Mouse (Mus musculus) C2C12 (cell line): Measurements from ENCODE around the gene Ccdc153.

Source experiments
- CEBPB ChIP-seq: IDR thresholded peaks from one replicate; pipeline ENCODE4 v1.6.1; 2011; ENCODE audit warnings: low read depth, mild to moderate bottlenecking, control low read depth, moderate library complexity
- CTCF ChIP-seq: IDR thresholded peaks from one replicate; pipeline ENCODE4 v1.5.1; 2011; ENCODE audit not compliant: control insufficient read depth, insufficient read depth, insufficient read length
- MAX ChIP-seq: IDR thresholded peaks from one replicate; pipeline ENCODE4 v1.6.1; 2011; ENCODE audit warnings: mild to moderate bottlenecking, control low read depth
- MYOD1 ChIP-seq: IDR thresholded peaks from one replicate; pipeline ENCODE4 v1.6.1; 2011; ENCODE audit warnings: low read depth; ENCODE audit not compliant: control insufficient read depth, insufficient read length
- MYOG ChIP-seq: IDR thresholded peaks from one replicate; pipeline ENCODE4 v1.6.1; 2011; ENCODE audit not compliant: control insufficient read depth, insufficient read length; ENCODE audit errors: extremely low read depth
- USF1 ChIP-seq: IDR thresholded peaks from one replicate; pipeline ENCODE4 v1.6.1; 2011; ENCODE audit warnings: low read depth, mild to moderate bottlenecking, control low read depth, moderate library complexity

- peak; percentile 11 for TF ChIP-seq CTCF
- no peak for TF ChIP-seq MAX
- no peak for TF ChIP-seq USF1
- TF ChIP-seq CEBPB = no peak
- TF ChIP-seq MYOG = no peak
- no peak for TF ChIP-seq MYOD1
These were observed 52.0 kb downstream of the Ccdc153 start for GRCm38 (mm10) chr9:44292490-44292889.
